Mouse (Mus musculus): ENCODE data around the gene Rbm3. TPM values are rescaled to one million over a fixed set of nuclear protein-coding genes. Genes with fewer than 3 reads are reported as not detected.
"Not testable (repeated sequence)": the region's sequence is repeated elsewhere in the genome, so short reads cannot be mapped to it uniquely, and the experiment has no call there.

Gene Rbm3
- polyA plus RNA-seq, 1 experiment from 2014 or later, result 505 TPM

GRCm38 (mm10) chrX:8115275-8115674 lies 30.4 kb downstream of the Rbm3 start:
- H3K4me1 ChIP-seq, result no peaks in the 10 kb centered on the region
- H3K27ac ChIP-seq, result no peak overlapping the region
- no peaks in the 10 kb centered on the region; the same call in 1 of the 2 replicates for H3K36me3 ChIP-seq (replicated peaks)
- H3K27me3 ChIP-seq (ENCODE audit: poor library complexity, severe bottlenecking), result no peaks in the 10 kb centered on the region
- H3K4me3 ChIP-seq, result no peak overlapping the region
- WGBS, result 82% methylated on average over 4 of the region's 4 CpGs
- DNase-seq (ENCODE audit: extremely low spot score, low spot score), result no peak
- no peaks in the 10 kb centered on the region; the same call in 1 of the 2 replicates for H3K9me3 ChIP-seq

GRCm38 (mm10) chrX:8105019-8105418 lies 40.7 kb downstream of the Rbm3 start:
- DNase-seq (ENCODE audit: extremely low spot score, low spot score), result no peak
- Histone ChIP-seq H3K36me3 (replicated peaks) (no peaks in the 10 kb centered on the region), H3K27me3 (ENCODE audit: poor library complexity, severe bottlenecking) (no peaks in the 10 kb centered on the region), H3K4me3 (no peak overlapping the region), H3K9me3 (no peaks in the 10 kb centered on the region), H3K4me1 (peaks cover 15% of the 10 kb centered on the region), H3K27ac (no peak overlapping the region)
- 93% methylated on average over 3 of the region's 3 CpGs for WGBS

- H3K4me1 ChIP-seq, result peaks cover 18% of the 10 kb centered on the region
- H3K27me3 ChIP-seq (ENCODE audit: poor library complexity, severe bottlenecking), result no peaks in the 10 kb centered on the region
- no peaks in the 10 kb centered on the region for H3K9me3 ChIP-seq
- no peak for DNase-seq (ENCODE audit: extremely low spot score, low spot score)
- H3K27ac ChIP-seq, result no peak overlapping the region
- no peak overlapping the region for H3K4me3 ChIP-seq
- no peaks in the 10 kb centered on the region for H3K36me3 ChIP-seq (replicated peaks)
- WGBS, result 77% methylated on average over 7 of the region's 7 CpGs
Measured at GRCm38 (mm10) chrX:8102213-8102668, 43.4 kb downstream of the Rbm3 start.

GRCm38 (mm10) chrX:8101017-8101416 lies 44.7 kb downstream of the Rbm3 start:
- H3K9me3 ChIP-seq, result no peaks in the 10 kb centered on the region
- H3K4me3 ChIP-seq, result no peak overlapping the region
- H3K4me1 ChIP-seq, result peaks cover 18% of the 10 kb centered on the region
- H3K27ac ChIP-seq, result peak overlapping the region; percentile 76
- H3K27me3 ChIP-seq (ENCODE audit: poor library complexity, severe bottlenecking), result no peaks in the 10 kb centered on the region
- H3K36me3 ChIP-seq (replicated peaks), result no peaks in the 10 kb centered on the region
- 17% methylated on average over 3 of the region's 3 CpGs for WGBS
- DNase-seq (ENCODE audit: extremely low spot score, low spot score), result peak; percentile 72

GRCm38 (mm10) chrX:8099435-8099834 lies 46.2 kb downstream of the Rbm3 start:
- no peaks in the 10 kb centered on the region for H3K27me3 ChIP-seq (ENCODE audit: poor library complexity, severe bottlenecking)
- no peak overlapping the region for H3K4me3 ChIP-seq
- peaks cover 18% of the 10 kb centered on the region for H3K4me1 ChIP-seq
- H3K36me3 ChIP-seq (replicated peaks), result no peaks in the 10 kb centered on the region
- H3K9me3 ChIP-seq, result no peaks in the 10 kb centered on the region
- 71% methylated on average over 4 of the region's 4 CpGs for WGBS
- no peak for DNase-seq (ENCODE audit: extremely low spot score, low spot score)
- H3K27ac ChIP-seq, result no peak overlapping the region

GRCm38 (mm10) chrX:8096787-8097242 lies 48.9 kb downstream of the Rbm3 start:
- Histone ChIP-seq H3K27ac (peak overlapping the region; percentile 86), H3K36me3 (replicated peaks) (no peaks in the 10 kb centered on the region), H3K9me3 (no peaks in the 10 kb centered on the region), H3K4me1 (peaks cover 18% of the 10 kb centered on the region), H3K4me3 (peak overlapping the region; percentile 47), H3K27me3 (ENCODE audit: poor library complexity, severe bottlenecking) (no peaks in the 10 kb centered on the region)
- DNase-seq (ENCODE audit: extremely low spot score, low spot score), result peak; percentile 90
- 24% methylated on average over 19 of the region's 19 CpGs for WGBS

GRCm38 (mm10) chrX:8096068-8096786 lies 49.5 kb downstream of the Rbm3 start:
- DNase-seq (ENCODE audit: extremely low spot score, low spot score); H3K9me3 ChIP-seq; H3K36me3 ChIP-seq (replicated peaks); H3K27me3 ChIP-seq (ENCODE audit: poor library complexity, severe bottlenecking): not testable (repeated sequence)
- Histone ChIP-seq H3K4me3 (peak overlapping the region; percentile 47), H3K27ac (peak overlapping the region; percentile 86), H3K4me1 (peaks cover 15% of the 10 kb centered on the region)
- WGBS, result 14% methylated on average over 36 of the region's 48 CpGs

- Histone ChIP-seq H3K4me3 (peak overlapping the region; percentile 42), H3K4me1 (peaks cover 8% of the 10 kb centered on the region), H3K27me3 (ENCODE audit: poor library complexity, severe bottlenecking) (no peaks in the 10 kb centered on the region), H3K9me3 (no peaks in the 10 kb centered on the region), H3K36me3 (replicated peaks) (no peaks in the 10 kb centered on the region), H3K27ac (0 out of 2 replicates have a peak overlapping the region, but pooled peaks have one; percentile 56)
- DNase-seq (ENCODE audit: extremely low spot score, low spot score), result no peak
- whole genome bisulfite sequencing, result 87% methylated on average over 10 of the region's 10 CpGs
Measured at GRCm38 (mm10) chrX:8095546-8095945, 50.1 kb downstream of the Rbm3 start.

GRCm38 (mm10) chrX:8090954-8091347 lies 54.7 kb downstream of the Rbm3 start:
- not testable (repeated sequence) for H3K4me1 ChIP-seq; H3K36me3 ChIP-seq (replicated peaks); DNase-seq (ENCODE audit: extremely low spot score, low spot score); H3K9me3 ChIP-seq; H3K27me3 ChIP-seq (ENCODE audit: poor library complexity, severe bottlenecking); H3K27ac ChIP-seq; H3K4me3 ChIP-seq
- 88% methylated on average over 4 of the region's 5 CpGs for WGBS

GRCm38 (mm10) chrX:8090346-8090953 lies 55.2 kb downstream of the Rbm3 start, which contains the start of gene Was:
Gene Was, minus strand, starts transcription at chrX:8090498.
- Histone ChIP-seq H3K27ac (no peak within 1 kb of the TSS), H3K4me1 (no peaks in the 10 kb centered on the region), H3K9me3 (no peaks in the 10 kb centered on the region; the same call in 1 of the 2 replicates), H3K4me3 (no peak within 1 kb of the TSS), H3K27me3 (ENCODE audit: poor library complexity, severe bottlenecking) (no peaks in the 10 kb centered on the region), H3K36me3 (replicated peaks) (no peaks in the 10 kb centered on the region)
- WGBS, result 86% methylated on average over 12 of the region's 14 CpGs
- DNase-seq (ENCODE audit: extremely low spot score, low spot score), result no peak

- H3K9me3 ChIP-seq, result no peaks in the 10 kb centered on the region; the same call in 1 of the 2 replicates
- no peak overlapping the region for H3K27ac ChIP-seq
- WGBS, result 87% methylated on average over 3 of the region's 3 CpGs
- no peak for DNase-seq (ENCODE audit: extremely low spot score, low spot score)
- no peaks in the 10 kb centered on the region for H3K4me1 ChIP-seq
- H3K4me3 ChIP-seq, result no peak overlapping the region
- H3K27me3 ChIP-seq (ENCODE audit: poor library complexity, severe bottlenecking), result no peaks in the 10 kb centered on the region
- no peaks in the 10 kb centered on the region for H3K36me3 ChIP-seq (replicated peaks)
Measured at GRCm38 (mm10) chrX:8089746-8090145, 55.9 kb downstream of the Rbm3 start.

All from forebrain, embryonic 10.5 days (tissue).